Mouse (Mus musculus) hindbrain, embryonic 11.5 days (tissue): ENCODE measurements around the gene Atp6v0a1. TPM values are rescaled to one million over a fixed set of nuclear protein-coding genes. Genes with fewer than 3 reads are reported as not detected.

Experiments
- ATAC-seq: fragments of 200-750 bp; cut with Nextera tagmentation; 2 replicates; pipeline ENCODE4 v1.8.0; 2017; ENCODE audit warnings: mild to moderate bottlenecking, moderate TSS enrichment, moderate library complexity; ENCODE audit not compliant: low FRiP score
- DNase-seq: peaks from one replicate; pipeline ENCODE4 v3.0.0-alpha.2; 2015; ENCODE audit warnings: low spot score
- H3K27ac ChIP-seq: fragments of 300-500 bp; sonication (generic); 2 replicates; pipeline ENCODE4 v1.5.1; 2014; ENCODE audit warnings: mild to moderate bottlenecking, low read depth, low read length
- H3K27me3 ChIP-seq: fragments of 300-500 bp; sonication (generic); 2 replicates; pipeline ENCODE4 v1.6.1; 2014; ENCODE audit warnings: mild to moderate bottlenecking, low read length, moderate library complexity, mixed read lengths; ENCODE audit not compliant: control insufficient read depth, insufficient read depth
- H3K36me3 ChIP-seq: fragments of 300-500 bp; sonication (generic); 2 replicates; pipeline ENCODE4 v1.6.1; 2014; ENCODE audit warnings: mild to moderate bottlenecking, low read length, moderate library complexity, mixed read lengths; ENCODE audit not compliant: control insufficient read depth, insufficient read depth
- H3K4me1 ChIP-seq: fragments of 300-500 bp; sonication (generic); replicated peaks from 2 replicates; pipeline ENCODE4 v1.6.1; 2014; ENCODE audit warnings: low read length, mixed read lengths; ENCODE audit not compliant: control insufficient read depth, insufficient read depth
- H3K4me2 ChIP-seq: fragments of 300-500 bp; sonication (generic); replicated peaks from 2 replicates; pipeline ENCODE4 v1.6.1; 2014; ENCODE audit warnings: mild to moderate bottlenecking, low read depth, low read length
- H3K4me3 ChIP-seq: fragments of 300-500 bp; sonication (generic); 2 replicates; pipeline ENCODE4 v1.5.1; 2014; ENCODE audit warnings: low read depth, low read length
- H3K9ac ChIP-seq: fragments of 300-500 bp; sonication (generic); 2 replicates; pipeline ENCODE4 v1.6.1; 2014; ENCODE audit warnings: low read depth, low read length
- H3K9me3 ChIP-seq: fragments of 300-500 bp; sonication (generic); 2 replicates; pipeline ENCODE4 v1.6.1; 2016; ENCODE audit warnings: low read length; ENCODE audit not compliant: control insufficient read depth
- WGBS: fragments of 180-500 bp; shearing (Covaris S2); extraction: QIAGEN DNeasy Blood & Tissue Kit; methylation state at CpG from one replicate; pipeline ENCODE4 v1.1.7; 2014; 5-methylcytosine and 5-hydroxymethylcytosine counted together
- polyA plus RNA-seq: library from polyadenylated mRNA; unstranded; fragments of >200 nt; fragmentation: Nextera tagmentation; extraction: Ambion mirVana; gene quantifications from 2 replicates; pipeline ENCODE4 v1.2.1, GENCODE M21; 2014

Gene Atp6v0a1
- polyA plus RNA-seq, 1 experiment from 2014 or later = 48.5 TPM

- H3K4me2 ChIP-seq = no peak overlapping the region
- H3K36me3 ChIP-seq = no peaks in the 10 kb centered on the region
- H3K9ac ChIP-seq = no peak overlapping the region
- H3K4me3 ChIP-seq = no peak overlapping the region
- DNase-seq (no peak), ATAC-seq (no peak)
- WGBS = 67% methylated on average over 12 of the region's 12 CpGs
- no peaks in the 10 kb centered on the region for H3K4me1 ChIP-seq
- peak overlapping the region; percentile 27; the same call in 1 of the 2 replicates for H3K27ac ChIP-seq
- no peaks in the 10 kb centered on the region for H3K9me3 ChIP-seq
- H3K27me3 ChIP-seq = no peaks in the 10 kb centered on the region
Measured at GRCm38 (mm10) chr11:101063676-101064327, 54.5 kb downstream of the Atp6v0a1 start.

- H3K27me3 ChIP-seq = no peaks in the 10 kb centered on the region
- no peak overlapping the region for H3K9ac ChIP-seq
- no peaks in the 10 kb centered on the region for H3K9me3 ChIP-seq
- H3K4me1 ChIP-seq = no peaks in the 10 kb centered on the region; the same call in 1 of the 2 replicates
- H3K4me3 ChIP-seq = no peak overlapping the region
- no peak overlapping the region for H3K4me2 ChIP-seq
- ATAC-seq (no peak), DNase-seq (no peak)
- H3K36me3 ChIP-seq = no peaks in the 10 kb centered on the region
- WGBS = 85% methylated on average over 4 of the region's 4 CpGs
- no peak overlapping the region for H3K27ac ChIP-seq
Measured at GRCm38 (mm10) chr11:101064462-101064861, 55.2 kb downstream of the Atp6v0a1 start.

GRCm38 (mm10) chr11:101065002-101065401 lies 55.8 kb downstream of the Atp6v0a1 start:
- no peaks in the 10 kb centered on the region; the same call in 1 of the 2 replicates for H3K4me1 ChIP-seq
- no peak overlapping the region for H3K27ac ChIP-seq
- WGBS = 93% methylated on average over 9 of the region's 9 CpGs
- no peaks in the 10 kb centered on the region for H3K27me3 ChIP-seq
- no peak for DNase-seq
- no peaks in the 10 kb centered on the region for H3K36me3 ChIP-seq
- H3K4me2 ChIP-seq = no peak overlapping the region
- ATAC-seq = no peak
- no peaks in the 10 kb centered on the region for H3K9me3 ChIP-seq
- no peak overlapping the region for H3K4me3 ChIP-seq
- no peak overlapping the region for H3K9ac ChIP-seq

- peak; percentile 26; the same call in 1 of the 2 replicates for ATAC-seq
- no peaks in the 10 kb centered on the region for H3K9me3 ChIP-seq
- H3K27ac ChIP-seq = no peak overlapping the region
- peak overlapping the region; percentile 26 for H3K4me3 ChIP-seq
- H3K9ac ChIP-seq = no peak overlapping the region
- DNase-seq = peak; percentile 86
- no peaks in the 10 kb centered on the region; the same call in 1 of the 2 replicates for H3K4me1 ChIP-seq
- H3K27me3 ChIP-seq = no peaks in the 10 kb centered on the region
- H3K4me2 ChIP-seq = peak overlapping the region; percentile 34
- WGBS = 25% methylated on average over 18 of the region's 18 CpGs
- H3K36me3 ChIP-seq = no peaks in the 10 kb centered on the region
Measured at GRCm38 (mm10) chr11:101066549-101067412, 57.5 kb downstream of the Atp6v0a1 start.

GRCm38 (mm10) chr11:101069391-101070188 lies 60.3 kb downstream of the Atp6v0a1 start, which contains the start of gene Naglu:
Gene Naglu, plus strand, starts transcription at chr11:101070012.
- Histone ChIP-seq H3K9me3 (no peaks in the 10 kb centered on the region), H3K27me3 (no peaks in the 10 kb centered on the region), H3K27ac (no peak within 1 kb of the TSS), H3K4me3 (peak within 1 kb of the TSS; percentile 80), H3K4me2 (peak within 1 kb of the TSS; percentile 94), H3K4me1 (no peaks in the 10 kb centered on the region; the same call in 1 of the 2 replicates), H3K36me3 (no peaks in the 10 kb centered on the region), H3K9ac (peak within 1 kb of the TSS; percentile 85)
- peak; percentile 87 for ATAC-seq
- DNase-seq = peak; percentile 92
- WGBS = 6% methylated on average over 35 of the region's 35 CpGs

GRCm38 (mm10) chr11:101070189-101070527 lies 60.9 kb downstream of the Atp6v0a1 start:
- Histone ChIP-seq H3K9ac (peak overlapping the region; percentile 85), H3K4me3 (peak overlapping the region; percentile 80), H3K4me2 (peak overlapping the region; percentile 94), H3K27ac (no peak overlapping the region), H3K36me3 (no peaks in the 10 kb centered on the region), H3K9me3 (no peaks in the 10 kb centered on the region), H3K27me3 (no peaks in the 10 kb centered on the region), H3K4me1 (no peaks in the 10 kb centered on the region; the same call in 1 of the 2 replicates)
- no peak for DNase-seq
- under 1% methylated on average over 35 of the region's 36 CpGs for WGBS
- ATAC-seq = peak; percentile 65

GRCm38 (mm10) chr11:101070987-101071386 lies 61.7 kb downstream of the Atp6v0a1 start:
- H3K27me3 ChIP-seq = no peaks in the 10 kb centered on the region
- H3K36me3 ChIP-seq = no peaks in the 10 kb centered on the region
- no peak for DNase-seq
- H3K4me1 ChIP-seq = no peaks in the 10 kb centered on the region; the same call in 1 of the 2 replicates
- H3K4me2 ChIP-seq = no peak overlapping the region
- no peak overlapping the region for H3K4me3 ChIP-seq
- ATAC-seq = no peak
- no peak overlapping the region for H3K27ac ChIP-seq
- WGBS = 82% methylated on average over 6 of the region's 6 CpGs
- H3K9me3 ChIP-seq = no peaks in the 10 kb centered on the region
- H3K9ac ChIP-seq = no peak overlapping the region

GRCm38 (mm10) chr11:101071810-101072428 lies 62.7 kb downstream of the Atp6v0a1 start:
- no peak overlapping the region for H3K4me3 ChIP-seq
- no peaks in the 10 kb centered on the region; the same call in 1 of the 2 replicates for H3K4me1 ChIP-seq
- H3K36me3 ChIP-seq = no peaks in the 10 kb centered on the region
- no peak overlapping the region for H3K27ac ChIP-seq
- H3K9me3 ChIP-seq = no peaks in the 10 kb centered on the region
- ATAC-seq = no peak
- no peaks in the 10 kb centered on the region for H3K27me3 ChIP-seq
- DNase-seq = no peak
- no peak overlapping the region for H3K9ac ChIP-seq
- H3K4me2 ChIP-seq = no peak overlapping the region
- WGBS = 67% methylated on average over 14 of the region's 14 CpGs
